Mouse (Mus musculus) forebrain, embryonic 14.5 days (tissue): ENCODE data around the gene Gpx4. TPM values are rescaled to one million over a fixed set of nuclear protein-coding genes. Genes with fewer than 3 reads are reported as not detected.

Source experiments
- ATAC-seq: fragments of 200-750 bp; cut with Nextera tagmentation; 2 replicates; pipeline ENCODE4 v1.8.0; 2017; ENCODE audit warnings: mild to moderate bottlenecking, moderate library complexity
- DNase-seq: peaks from one replicate; pipeline ENCODE4 v3.0.0-alpha.2; 2015; ENCODE audit warnings: low spot score
- H3K27ac ChIP-seq: fragments of 300-500 bp; sonication (generic); 2 replicates; pipeline ENCODE4 v1.5.1; 2014; ENCODE audit warnings: low read depth, mild to moderate bottlenecking, control low read depth, low read length, moderate library complexity
- H3K27me3 ChIP-seq: fragments of 300-500 bp; sonication (generic); replicated peaks from 2 replicates; pipeline ENCODE4 v1.6.1; 2014; ENCODE audit warnings: low read length, control low read depth, mixed read lengths; ENCODE audit not compliant: control insufficient read depth, insufficient read depth
- H3K36me3 ChIP-seq: fragments of 300-500 bp; sonication (generic); 2 replicates; pipeline ENCODE4 v1.6.1; 2014; ENCODE audit warnings: low read length, control low read depth; ENCODE audit not compliant: control insufficient read depth, insufficient read depth
- H3K4me1 ChIP-seq: fragments of 300-500 bp; sonication (generic); 2 replicates; pipeline ENCODE4 v1.6.1; 2014; ENCODE audit warnings: antibody characterized with exemption, low read length, control low read depth; ENCODE audit not compliant: control insufficient read depth, insufficient read depth
- H3K4me2 ChIP-seq: fragments of 300-500 bp; sonication (generic); 2 replicates; pipeline ENCODE4 v1.6.1; 2014; ENCODE audit warnings: mild to moderate bottlenecking, control low read depth, low read length
- H3K4me3 ChIP-seq: fragments of 300-500 bp; sonication (generic); 2 replicates; pipeline ENCODE4 v1.5.1; 2014; ENCODE audit warnings: low read depth, low read length, control low read depth
- H3K9ac ChIP-seq: fragments of 300-500 bp; sonication (generic); 2 replicates; pipeline ENCODE4 v1.6.1; 2014; ENCODE audit warnings: mild to moderate bottlenecking, low read length, control low read depth, moderate library complexity
- H3K9me3 ChIP-seq: fragments of 300-500 bp; sonication (generic); replicated peaks from 2 replicates; pipeline ENCODE4 v1.6.1; 2016; ENCODE audit warnings: low read length, control low read depth, mixed read lengths; ENCODE audit not compliant: control insufficient read depth
- WGBS: fragments of 180-500 bp; shearing (Covaris S2); extraction: QIAGEN DNeasy Blood & Tissue Kit; methylation state at CpG from one replicate; pipeline ENCODE4 v1.1.7; 2014; 5-methylcytosine and 5-hydroxymethylcytosine counted together
- polyA plus RNA-seq: library from polyadenylated mRNA; unstranded; fragments of >200 nt; fragmentation: Nextera tagmentation; extraction: Ambion mirVana; gene quantifications from 2 replicates; pipeline ENCODE4 v1.2.1, GENCODE M21; 2014

Gpx4 gene
- polyA plus RNA-seq, 1 experiment from 2014 or later: 632 TPM

GRCm38 (mm10) chr10:80025889-80026288 lies 21.1 kb upstream of the Gpx4 start:
- ATAC-seq (no peak), DNase-seq (no peak)
- Histone ChIP-seq H3K36me3 (no peaks in the 10 kb centered on the region), H3K4me3 (no peak overlapping the region), H3K27ac (no peak overlapping the region), H3K4me1 (no peaks in the 10 kb centered on the region), H3K27me3 (no peaks in the 10 kb centered on the region), H3K4me2 (no peak overlapping the region), H3K9ac (no peak overlapping the region), H3K9me3 (no peaks in the 10 kb centered on the region)
- 64% methylated on average over 12 of the region's 12 CpGs for WGBS

- no peak overlapping the region for H3K4me3 ChIP-seq
- H3K27me3 ChIP-seq: no peaks in the 10 kb centered on the region
- H3K4me1 ChIP-seq: no peaks in the 10 kb centered on the region
- no peak for ATAC-seq
- H3K9ac ChIP-seq: no peak overlapping the region
- H3K4me2 ChIP-seq: no peak overlapping the region
- H3K9me3 ChIP-seq: no peaks in the 10 kb centered on the region
- WGBS: 71% methylated on average over 20 of the region's 20 CpGs
- H3K36me3 ChIP-seq: no peaks in the 10 kb centered on the region
- no peak for DNase-seq
- H3K27ac ChIP-seq: no peak overlapping the region
Observed at GRCm38 (mm10) chr10:80027681-80028520, 19.1 kb upstream of the Gpx4 start.

- H3K4me2 ChIP-seq: no peak overlapping the region
- no peak overlapping the region for H3K9ac ChIP-seq
- DNase-seq (no peak), ATAC-seq (no peak)
- H3K9me3 ChIP-seq: no peaks in the 10 kb centered on the region
- no peaks in the 10 kb centered on the region for H3K4me1 ChIP-seq
- no peak overlapping the region for H3K4me3 ChIP-seq
- no peaks in the 10 kb centered on the region for H3K27me3 ChIP-seq
- H3K36me3 ChIP-seq: no peaks in the 10 kb centered on the region
- no peak overlapping the region for H3K27ac ChIP-seq
- 93% methylated on average over 13 of the region's 13 CpGs for WGBS
Observed at GRCm38 (mm10) chr10:80028521-80028846, 18.5 kb upstream of the Gpx4 start.

- Histone ChIP-seq H3K9me3 (no peaks in the 10 kb centered on the region), H3K27ac (no peak overlapping the region), H3K27me3 (no peaks in the 10 kb centered on the region), H3K4me1 (no peaks in the 10 kb centered on the region), H3K4me2 (no peak overlapping the region), H3K36me3 (peaks cover 11% of the 10 kb centered on the region), H3K4me3 (no peak overlapping the region), H3K9ac (no peak overlapping the region)
- ATAC-seq (no peak), DNase-seq (no peak)
- WGBS: 87% methylated on average over 9 of the region's 9 CpGs
Observed at GRCm38 (mm10) chr10:80030191-80030590, 16.8 kb upstream of the Gpx4 start.

GRCm38 (mm10) chr10:80030736-80031135 lies 16.2 kb upstream of the Gpx4 start:
- Histone ChIP-seq H3K36me3 (peaks cover 16% of the 10 kb centered on the region), H3K9me3 (no peaks in the 10 kb centered on the region), H3K9ac (no peak overlapping the region), H3K4me3 (no peak overlapping the region), H3K4me1 (no peaks in the 10 kb centered on the region), H3K27ac (no peak overlapping the region), H3K27me3 (no peaks in the 10 kb centered on the region), H3K4me2 (no peak overlapping the region)
- 89% methylated on average over 17 of the region's 17 CpGs for WGBS
- no peak for DNase-seq
- no peak for ATAC-seq

GRCm38 (mm10) chr10:80032799-80033480 lies 14.0 kb upstream of the Gpx4 start:
- H3K4me1 ChIP-seq: no peaks in the 10 kb centered on the region
- peaks cover 38% of the 10 kb centered on the region for H3K36me3 ChIP-seq
- no peak overlapping the region for H3K27ac ChIP-seq
- H3K9me3 ChIP-seq: no peaks in the 10 kb centered on the region
- no peak for ATAC-seq
- DNase-seq: no peak
- no peak overlapping the region for H3K4me3 ChIP-seq
- 73% methylated on average over 5 of the region's 5 CpGs for WGBS
- H3K4me2 ChIP-seq: no peak overlapping the region
- H3K9ac ChIP-seq: no peak overlapping the region
- H3K27me3 ChIP-seq: no peaks in the 10 kb centered on the region

- H3K4me3 ChIP-seq: no peak overlapping the region
- H3K36me3 ChIP-seq: peaks cover 41% of the 10 kb centered on the region
- peaks cover 7% of the 10 kb centered on the region for H3K4me1 ChIP-seq
- H3K27me3 ChIP-seq: no peaks in the 10 kb centered on the region
- DNase-seq (peak; percentile 26), ATAC-seq (no peak)
- H3K9me3 ChIP-seq: no peaks in the 10 kb centered on the region
- H3K9ac ChIP-seq: no peak overlapping the region
- H3K4me2 ChIP-seq: no peak overlapping the region
- no peak overlapping the region for H3K27ac ChIP-seq
- WGBS: 52% methylated on average over 9 of the region's 9 CpGs
Observed at GRCm38 (mm10) chr10:80033511-80034391, 13.2 kb upstream of the Gpx4 start.

GRCm38 (mm10) chr10:80035148-80035547 lies 11.8 kb upstream of the Gpx4 start:
- no peak overlapping the region for H3K9ac ChIP-seq
- H3K27ac ChIP-seq: no peak overlapping the region
- H3K27me3 ChIP-seq: no peaks in the 10 kb centered on the region
- peaks cover 8% of the 10 kb centered on the region for H3K4me1 ChIP-seq
- no peak overlapping the region for H3K4me3 ChIP-seq
- DNase-seq: no peak
- H3K36me3 ChIP-seq: peaks cover 41% of the 10 kb centered on the region
- H3K4me2 ChIP-seq: no peak overlapping the region
- ATAC-seq: no peak
- no peaks in the 10 kb centered on the region for H3K9me3 ChIP-seq
- WGBS: 87% methylated on average over 8 of the region's 8 CpGs
